Mouse (Mus musculus): ENCODE data around the gene Htr1d.

GRCm38 (mm10) chr4:136387261-136387660, 36.1 kb upstream of the Htr1d start:
- no peak for TF ChIP-seq CTCF (IDR thresholded peaks at IDR 0.05; ENCODE audit: extremely low read depth, insufficient read depth, insufficient read length, insufficient replicate concordance)
- TF ChIP-seq POLR2A (IDR thresholded peaks at IDR 0.05; ENCODE audit: low read depth, low read length) = no peak
